Mouse (Mus musculus): ENCODE measurements around the gene Ndufa6.

The Ndufa6 gene

GRCm38 (mm10) chr15:82341675-82342542 lies 12.2 kb downstream of the Ndufa6 start:
- DNase-seq (ENCODE audit: extremely low spot score) = no peak

GRCm38 (mm10) chr15:82341036-82341501 lies 13.1 kb downstream of the Ndufa6 start:
- peak; percentile 55 for DNase-seq (ENCODE audit: extremely low spot score)

DNA sequence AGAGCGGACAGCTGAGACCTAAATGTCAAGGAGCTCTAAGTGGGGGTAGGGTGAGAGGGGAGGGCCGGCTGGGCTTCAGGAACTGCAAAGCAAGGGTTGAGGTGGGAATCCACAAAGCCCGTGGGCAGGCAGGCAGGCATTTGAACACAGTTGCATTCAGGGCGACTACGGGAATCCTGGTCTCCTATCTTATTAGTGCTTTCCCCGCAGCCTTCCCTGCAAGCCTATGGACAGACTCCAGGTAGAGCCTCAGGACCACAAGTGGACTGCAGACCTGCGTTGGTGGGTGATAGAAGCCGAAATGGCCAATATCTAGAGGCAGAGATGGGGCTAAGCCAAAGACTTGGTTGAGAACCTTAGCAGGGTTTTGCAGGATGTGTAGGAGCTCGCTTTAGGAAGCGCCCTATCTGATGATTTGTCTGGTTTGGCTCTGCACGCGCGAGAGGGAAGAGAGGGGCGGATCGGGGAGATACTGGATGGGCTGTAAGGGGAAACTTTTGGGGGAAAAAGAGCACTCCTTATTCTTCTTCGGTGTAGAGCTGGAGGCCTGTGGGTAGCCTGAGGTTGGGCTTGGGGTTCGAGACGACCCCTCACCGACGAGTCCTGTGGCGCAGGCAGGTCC lies 13.6 kb downstream of the Ndufa6 start:
- no peak for DNase-seq (ENCODE audit: extremely low spot score)

DNA sequence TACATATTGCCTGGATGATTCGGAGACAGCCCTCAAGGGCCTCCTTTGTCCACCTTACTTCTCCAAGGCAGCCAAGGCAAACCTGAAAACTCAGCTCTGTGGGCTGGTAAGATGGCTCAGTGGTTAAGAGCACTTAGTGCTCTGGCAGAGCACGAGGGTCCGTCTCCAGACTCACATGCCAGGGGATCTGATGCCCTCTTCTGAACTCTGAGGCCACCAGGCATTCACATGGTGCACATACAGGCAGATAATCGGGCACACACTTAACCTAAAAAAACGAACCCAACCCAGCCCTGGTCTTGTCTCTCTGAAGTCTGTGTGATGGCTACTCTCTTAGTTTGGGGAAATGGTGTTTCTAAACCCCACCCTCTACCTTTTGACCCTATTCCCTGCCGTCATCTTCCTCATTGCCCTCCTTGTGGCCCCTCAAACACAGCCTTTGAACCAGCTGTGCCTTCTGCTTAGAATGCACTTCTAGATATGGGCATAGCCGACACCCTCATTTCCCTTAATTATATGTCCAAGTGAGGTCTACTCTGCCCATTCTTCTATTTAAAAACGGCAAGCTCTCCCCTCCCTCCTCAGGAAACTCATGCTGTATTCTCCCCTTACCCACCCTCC lies 14.4 kb downstream of the Ndufa6 start:
- no peak for DNase-seq (ENCODE audit: extremely low spot score)

GRCm38 (mm10) chr15:82339150-82339549 lies 15.0 kb downstream of the Ndufa6 start:
- no peak for DNase-seq (ENCODE audit: extremely low spot score)

DNA sequence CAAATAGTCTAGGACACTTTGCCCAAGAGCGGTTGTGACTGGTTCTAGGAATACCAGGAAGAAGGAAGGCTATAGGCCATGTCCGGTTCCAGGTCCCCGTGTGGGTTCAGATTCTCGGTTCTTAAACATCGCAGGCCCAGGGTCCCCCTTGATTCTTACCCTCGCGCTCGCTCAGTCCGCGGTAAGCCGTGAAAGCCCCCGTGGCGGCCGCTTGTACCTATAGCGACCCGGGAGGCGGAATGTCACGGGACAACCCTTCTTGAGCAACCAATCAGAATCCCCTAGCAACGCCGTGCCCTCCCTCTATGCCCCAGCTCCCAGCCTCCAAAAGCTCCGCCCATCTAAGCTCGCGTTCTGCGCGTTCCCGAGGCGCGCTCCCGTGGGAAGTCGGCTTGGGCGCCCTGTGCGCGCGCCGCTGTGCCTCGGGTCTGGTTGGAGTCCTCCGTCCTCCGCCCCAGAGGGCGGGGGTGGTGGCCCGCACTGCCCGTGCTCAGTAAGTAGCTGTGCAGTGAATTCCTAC lies 15.5 kb downstream of the Ndufa6 start, which contains the start of the genes Naga, Pheta2 and Smdt1:
Gene Naga, minus strand, starts transcription at position 333 of the 520 bp plus-strand sequence.
Gene Pheta2, plus strand, starts transcription at position 350 of the 520 bp plus-strand sequence.
Gene Smdt1, plus strand, starts transcription at position 367 of the 520 bp plus-strand sequence.
- peak; percentile 98 for DNase-seq (ENCODE audit: extremely low spot score)

GRCm38 (mm10) chr15:82337875-82338274 lies 16.2 kb downstream of the Ndufa6 start:
- no peak for DNase-seq (ENCODE audit: extremely low spot score)

DNA sequence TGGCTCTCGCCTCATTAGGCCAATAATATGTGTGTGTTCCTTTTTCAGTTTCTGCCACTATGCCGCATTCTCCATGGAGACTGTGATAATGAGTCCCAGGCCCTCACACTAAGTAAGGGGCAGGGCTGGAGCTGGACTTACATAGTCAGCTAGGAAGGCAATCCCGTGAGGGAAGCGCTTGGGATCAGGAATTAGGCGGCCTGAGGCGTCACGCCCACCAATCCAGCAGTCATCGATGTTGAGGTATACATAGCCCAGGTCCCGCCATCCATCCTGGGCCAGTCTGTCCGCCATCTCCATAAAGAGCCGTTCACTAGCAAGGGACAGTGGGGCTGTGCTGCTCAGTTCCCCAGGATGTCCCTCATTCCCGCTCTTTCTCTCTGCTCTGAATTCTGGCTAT lies 17.5 kb downstream of the Ndufa6 start:
- DNase-seq (ENCODE audit: extremely low spot score) = no peak

DNA sequence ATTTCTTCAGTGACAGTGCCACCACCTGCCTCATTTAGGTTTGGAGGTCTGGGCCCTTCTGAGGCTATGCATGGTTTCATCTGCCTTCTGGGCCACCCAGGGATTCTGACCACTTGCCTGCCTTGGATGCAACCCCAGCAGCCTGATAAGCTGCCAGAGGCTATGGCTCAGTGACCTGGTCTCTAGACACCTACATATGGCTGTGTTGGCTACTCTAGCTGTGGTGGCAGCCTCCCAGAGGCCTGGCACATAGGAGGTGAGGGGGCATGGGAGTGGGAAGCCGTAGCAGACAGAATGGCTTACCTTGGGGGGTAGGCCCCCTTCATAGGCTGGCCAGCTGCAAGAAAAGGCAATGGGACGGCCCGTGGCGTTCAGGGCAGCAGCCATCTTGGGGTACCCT lies 18.9 kb downstream of the Ndufa6 start:
- DNase-seq (ENCODE audit: extremely low spot score) = no peak

DNA sequence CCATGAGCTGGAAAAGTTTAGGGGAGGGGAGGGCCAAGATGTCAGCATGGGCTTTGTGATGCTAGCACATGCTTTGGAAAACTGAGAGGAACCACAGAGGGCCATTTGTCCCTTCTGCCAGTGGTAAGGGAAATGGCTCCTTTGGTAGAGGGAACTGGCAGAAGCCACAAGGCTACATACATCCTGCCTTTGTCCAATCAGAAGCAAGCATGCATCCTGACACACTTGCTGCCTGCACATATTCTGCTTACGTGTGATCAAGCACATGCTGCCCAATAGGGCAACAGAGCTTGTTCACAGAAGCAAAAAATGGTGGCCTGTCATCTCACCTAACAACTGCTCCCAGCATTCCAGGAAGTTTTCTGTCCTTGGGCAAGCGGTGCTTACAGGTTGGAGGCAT lies 28.7 kb downstream of the Ndufa6 start:
- no peak for DNase-seq (ENCODE audit: extremely low spot score)

DNA sequence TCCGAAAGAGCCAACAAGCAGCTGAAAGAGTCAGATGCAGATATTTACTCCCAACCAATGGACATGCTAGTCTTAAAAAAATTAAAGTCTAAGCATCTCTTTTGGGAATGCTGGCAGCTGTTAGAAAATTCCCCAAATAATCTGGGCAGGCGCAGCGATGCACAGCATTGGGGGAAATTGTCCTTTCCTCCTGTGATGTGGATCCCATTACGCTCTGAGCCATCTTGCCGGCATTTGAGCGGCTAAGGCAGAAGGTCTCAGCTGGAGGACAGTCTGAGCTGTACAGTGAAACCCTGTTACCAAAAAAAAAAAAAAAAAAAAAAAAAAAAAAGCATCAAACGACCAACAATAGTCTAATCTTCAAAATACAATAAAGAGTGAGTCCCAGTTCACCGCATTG lies 31.9 kb downstream of the Ndufa6 start:
- no peak for DNase-seq (ENCODE audit: extremely low spot score)

DNA sequence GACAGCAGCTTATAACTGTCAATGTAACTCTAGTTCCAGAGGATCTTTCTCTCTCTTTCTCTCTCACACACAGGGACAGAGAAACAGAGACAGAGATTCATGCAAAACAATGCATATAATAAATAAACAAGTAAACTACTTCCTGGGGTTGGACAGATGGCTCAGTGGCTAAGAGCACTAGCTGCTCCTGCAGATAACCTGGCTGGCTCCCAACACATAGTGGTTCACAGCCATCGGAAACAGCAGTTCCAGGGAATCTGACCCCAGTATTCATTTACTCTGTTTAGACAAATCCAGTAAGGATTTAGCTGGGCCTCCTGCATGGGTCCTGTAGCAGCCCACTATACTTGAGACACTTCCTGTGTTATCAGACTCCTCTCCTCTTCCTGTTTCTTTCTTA lies 34.5 kb downstream of the Ndufa6 start:
- DNase-seq (ENCODE audit: extremely low spot score) = no peak

DNA sequence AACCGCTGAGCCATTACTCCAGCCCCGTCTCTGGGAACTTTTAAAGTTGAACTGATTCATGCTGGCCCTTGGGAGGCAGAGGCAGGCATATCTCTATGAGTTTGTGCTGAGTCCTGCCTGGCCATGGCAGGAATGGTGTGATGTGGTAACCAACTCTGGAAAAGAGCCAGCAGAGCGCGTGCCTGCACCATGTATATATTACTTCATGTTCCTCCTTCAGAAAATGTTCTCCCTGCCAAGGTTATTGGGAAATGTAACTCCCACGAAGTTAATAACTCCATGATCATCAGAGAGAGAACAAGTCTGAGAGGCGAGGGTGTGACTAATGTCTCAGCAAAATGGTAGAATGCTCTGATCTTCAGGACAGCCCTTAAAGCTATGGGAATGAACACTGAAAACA lies 36.3 kb downstream of the Ndufa6 start:
- DNase-seq (ENCODE audit: extremely low spot score) = no peak

- DNase-seq (ENCODE audit: extremely low spot score) = no peak
Measured at GRCm38 (mm10) chr15:82308416-82308815, 45.7 kb downstream of the Ndufa6 start.

GRCm38 (mm10) chr15:82307107-82307506 lies 47.0 kb downstream of the Ndufa6 start:
- no peak for DNase-seq (ENCODE audit: extremely low spot score)
